Mouse (Mus musculus) MEL (cell line): ENCODE measurements around the gene Cenps.

Experiments
- CTCF ChIP-seq, 3 experiments: IDR thresholded peaks in 2 of 3; conservative IDR thresholded peaks in 1 of 3; 2 replicates each; pipeline ENCODE4 v1.5.1; 2011 to 2012; ENCODE audit warnings: low read length in 3 of 3, low read depth in 2 of 3, mild to moderate bottlenecking in 2 of 3, improper control_type of control experiment in 1 of 3, inconsistent platforms in 1 of 3, mixed read lengths in 1 of 3, moderate library complexity in 1 of 3; ENCODE audit not compliant: control insufficient read depth in 1 of 3, insufficient read depth in 1 of 3, poor library complexity in 1 of 3, severe bottlenecking in 1 of 3
- EP300 ChIP-seq, 2 experiments: IDR thresholded peaks; 2 replicates each; pipeline ENCODE4 v1.6.1; 2011; ENCODE audit warnings: improper control_type of control experiment in 2 of 2, low read length in 2 of 2, low read depth in 1 of 2, mild to moderate bottlenecking in 1 of 2
- ETS1 ChIP-seq: IDR thresholded peaks from 2 replicates; pipeline ENCODE4 v1.6.1; 2012; ENCODE audit warnings: low read depth, mild to moderate bottlenecking, inconsistent platforms, low read length, improper control_type of control experiment, moderate library complexity
- MAFK ChIP-seq: IDR thresholded peaks from 2 replicates; pipeline ENCODE4 v1.6.1; 2011; ENCODE audit warnings: low read depth, mild to moderate bottlenecking, low read length, improper control_type of control experiment, borderline replicate concordance
- MXI1 ChIP-seq: IDR thresholded peaks from 2 replicates; pipeline ENCODE4 v1.6.1; 2011; ENCODE audit warnings: mild to moderate bottlenecking, low read depth, low read length, improper control_type of control experiment
- SMC3 ChIP-seq: IDR thresholded peaks from 2 replicates; pipeline ENCODE4 v1.6.1; 2011; ENCODE audit warnings: low read depth, low read length, improper control_type of control experiment
- TAL1 ChIP-seq: IDR thresholded peaks from 2 replicates; pipeline ENCODE4 v1.6.1; 2012; ENCODE audit warnings: mild to moderate bottlenecking, inconsistent platforms, low read length, moderate library complexity, mixed read lengths
- USF2 ChIP-seq, 2 experiments: IDR thresholded peaks; 2 replicates each; pipeline ENCODE4 v1.6.1; 2011 to 2012; ENCODE audit warnings: improper control_type of control experiment in 2 of 2, low read length in 2 of 2, borderline replicate concordance in 1 of 2, inconsistent platforms in 1 of 2, low read depth in 1 of 2, mild to moderate bottlenecking in 1 of 2; ENCODE audit not compliant: insufficient read depth in 1 of 2
- ZMIZ1 ChIP-seq: IDR thresholded peaks from 2 replicates; pipeline ENCODE4 v1.6.1; 2012; ENCODE audit warnings: low read depth, mild to moderate bottlenecking, inconsistent platforms, low read length, improper control_type of control experiment, moderate library complexity

DNA sequence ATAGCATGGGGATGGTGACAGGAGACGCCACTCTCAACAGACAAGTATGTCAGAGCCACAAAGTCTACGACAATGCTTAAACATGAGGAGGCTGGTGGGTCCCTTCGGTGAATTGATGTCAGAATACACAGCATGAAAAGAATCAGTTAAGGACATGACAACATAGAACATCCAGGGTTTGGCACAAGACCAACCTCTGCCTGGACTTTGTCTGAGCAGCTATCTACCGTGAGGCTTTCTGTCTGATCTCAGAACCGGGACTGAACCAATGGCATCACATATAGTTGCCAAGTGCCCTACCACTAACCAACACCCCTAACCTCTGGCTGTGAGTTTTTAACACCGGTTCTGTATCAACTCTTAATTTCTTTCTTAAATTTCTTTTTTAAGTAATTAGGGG lies 39.2 kb upstream of the Cenps start:
- TF ChIP-seq CTCF (IDR thresholded peaks at IDR 0.05 in 2 of 3, conservative IDR thresholded peaks at IDR 0.05 in 1 of 3; ENCODE audit: control insufficient read depth in 1 of 3, insufficient read depth in 1 of 3, low read depth in 2 of 3, low read length in 3 of 3, poor library complexity in 1 of 3, severe bottlenecking in 1 of 3) (no peak), MAFK (no peak), ETS1 (no peak), USF2 (IDR thresholded peaks at IDR 0.05; ENCODE audit: borderline replicate concordance in 1 of 2, insufficient read depth in 1 of 2, low read depth in 1 of 2, low read length in 2 of 2) (no peak), MXI1 (no peak), TAL1 (no peak), EP300 (IDR thresholded peaks at IDR 0.05; ENCODE audit: low read depth in 1 of 2, low read length in 2 of 2) (no peak), ZMIZ1 (no peak), SMC3 (no peak)
